Mouse (Mus musculus) stomach, postnatal 0 days (tissue): ENCODE measurements around the gene Pcgf2. TPM values are rescaled to one million over a fixed set of nuclear protein-coding genes. Genes with fewer than 3 reads are reported as not detected.

ENCODE experiments used
- ATAC-seq: fragments of 200-750 bp; cut with Nextera tagmentation; 2 replicates; pipeline ENCODE4 v1.8.0; 2017; ENCODE audit not compliant: low FRiP score, low TSS enrichment
- DNase-seq: peaks from one replicate; pipeline ENCODE4 v3.0.0-alpha.2; 2016; ENCODE audit warnings: low spot score
- H3K27ac ChIP-seq: fragments of 300-500 bp; sonication (generic); replicated peaks from 2 replicates; pipeline ENCODE4 v1.5.1; 2014; ENCODE audit warnings: mild to moderate bottlenecking, control low read depth
- H3K27me3 ChIP-seq: fragments of 300-500 bp; sonication (generic); 2 replicates; pipeline ENCODE4 v1.6.1; 2014; ENCODE audit warnings: low read length; ENCODE audit not compliant: control insufficient read depth, insufficient read depth
- H3K36me3 ChIP-seq: fragments of 300-500 bp; sonication (generic); 2 replicates; pipeline ENCODE4 v1.6.1; 2014; ENCODE audit warnings: low read length, mixed read lengths; ENCODE audit not compliant: control insufficient read depth, insufficient read depth
- H3K4me1 ChIP-seq: fragments of 300-500 bp; sonication (generic); replicated peaks from 2 replicates; pipeline ENCODE4 v1.6.1; 2014; ENCODE audit warnings: antibody characterized with exemption; ENCODE audit not compliant: control insufficient read depth, insufficient read depth
- H3K4me2 ChIP-seq: fragments of 300-500 bp; sonication (generic); replicated peaks from 2 replicates; pipeline ENCODE4 v1.6.1; 2014; ENCODE audit warnings: low read depth, mild to moderate bottlenecking, control low read depth, moderate library complexity
- H3K4me3 ChIP-seq: fragments of 300-500 bp; sonication (generic); 2 replicates; pipeline ENCODE4 v1.5.1; 2014; ENCODE audit warnings: low read depth, low read length, control low read depth
- H3K9ac ChIP-seq: fragments of 300-500 bp; sonication (generic); 2 replicates; pipeline ENCODE4 v1.6.1; 2014; ENCODE audit warnings: mild to moderate bottlenecking, low read length, control low read depth, mixed read lengths
- H3K9me3 ChIP-seq: fragments of 300-500 bp; sonication (generic); 2 replicates; pipeline ENCODE4 v1.6.1; 2016; ENCODE audit warnings: low read length; ENCODE audit not compliant: control insufficient read depth
- CTCF ChIP-seq: IDR thresholded peaks from 2 replicates; pipeline ENCODE4 v1.5.1; 2016; ENCODE audit warnings: antibody characterized with exemption, low read depth, mild to moderate bottlenecking, moderate library complexity
- EP300 ChIP-seq: optimal IDR thresholded peaks from 2 replicates; pipeline ENCODE3; 2016; ENCODE audit warnings: antibody characterized with exemption
- WGBS: fragments of 180-500 bp; shearing (Covaris S2); extraction: QIAGEN DNeasy Blood & Tissue Kit; methylation state at CpG from one replicate; pipeline ENCODE4 v1.1.7; 2014; 5-methylcytosine and 5-hydroxymethylcytosine counted together
- polyA plus RNA-seq: library from polyadenylated mRNA; unstranded; fragments of >200 nt; fragmentation: Nextera tagmentation; extraction: Ambion mirVana; gene quantifications from 2 replicates; pipeline ENCODE4 v1.2.1, GENCODE M21; 2015

Pcgf2 gene
- polyA plus RNA-seq, 1 experiment from 2014 or later = 6.6 TPM

- peaks cover 6% of the 10 kb centered on the region for H3K4me1 ChIP-seq
- H3K9ac ChIP-seq = peak within 1 kb of the TSS; percentile 90
- no peaks in the 10 kb centered on the region for H3K9me3 ChIP-seq
- H3K27ac ChIP-seq = peak within 1 kb of the TSS; percentile 95
- peak within 1 kb of the TSS; percentile 73 for H3K4me2 ChIP-seq
- H3K4me3 ChIP-seq = peak within 1 kb of the TSS; percentile 72
- TF ChIP-seq CTCF (peak; percentile 17; the same call in 1 of the 2 replicates), EP300 (no peak)
- DNase-seq = peak; percentile 64
- no peaks in the 10 kb centered on the region for H3K27me3 ChIP-seq
- H3K36me3 ChIP-seq = 0 out of 2 replicates have a peak, but pooled peaks cover 4% of the 10 kb centered on the region
- 1% methylated on average over 46 of the region's 63 CpGs for WGBS
- ATAC-seq = peak; percentile 48
Measured at GRCm38 (mm10) chr11:97744063-97744717, 43.9 kb upstream of the Pcgf2 start, which contains the start of gene Pip4k2b. Pip4k2b (minus strand) TSS chr11:97744704.

DNA sequence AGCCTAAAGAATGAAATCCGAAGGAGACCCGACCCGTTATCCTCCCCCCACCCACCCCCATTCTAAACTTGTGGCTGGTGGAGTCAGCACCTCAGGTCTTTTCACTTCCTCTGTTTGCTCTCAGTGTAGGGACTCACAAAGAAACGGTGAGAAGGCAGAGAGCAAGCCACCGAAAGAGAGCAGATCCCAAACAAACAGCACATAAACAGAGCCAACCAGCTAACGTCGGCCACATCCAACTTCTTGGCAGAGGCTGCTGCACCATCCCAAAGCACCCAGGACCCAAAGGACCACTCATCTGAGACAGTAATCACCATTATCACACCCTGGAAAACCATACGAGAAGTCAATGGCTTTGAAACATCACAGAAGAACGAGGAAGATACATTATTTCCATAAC lies 43.1 kb upstream of the Pcgf2 start:
- Histone ChIP-seq H3K27me3 (no peaks in the 10 kb centered on the region), H3K36me3 (0 out of 2 replicates have a peak, but pooled peaks cover under 1% of the 10 kb centered on the region), H3K4me1 (peaks cover 6% of the 10 kb centered on the region), H3K9me3 (no peaks in the 10 kb centered on the region), H3K9ac (peak overlapping the region; percentile 74), H3K4me2 (peak overlapping the region; percentile 73), H3K27ac (peak overlapping the region; percentile 72; the same call in 1 of the 2 replicates), H3K4me3 (peak overlapping the region; percentile 72)
- TF ChIP-seq EP300 (no peak), CTCF (no peak)
- no peak for ATAC-seq
- 8% methylated on average over 9 of the region's 9 CpGs for WGBS
- DNase-seq = no peak

GRCm38 (mm10) chr11:97742591-97742990 lies 42.3 kb upstream of the Pcgf2 start:
- 79% methylated on average over 9 of the region's 9 CpGs for WGBS
- TF ChIP-seq CTCF (no peak), EP300 (no peak)
- no peaks in the 10 kb centered on the region for H3K27me3 ChIP-seq
- ATAC-seq = no peak
- peaks cover 6% of the 10 kb centered on the region for H3K4me1 ChIP-seq
- no peak for DNase-seq
- H3K9me3 ChIP-seq = no peaks in the 10 kb centered on the region
- H3K4me2 ChIP-seq = peak overlapping the region; percentile 73
- no peak overlapping the region for H3K9ac ChIP-seq
- no peak overlapping the region for H3K27ac ChIP-seq
- no peak overlapping the region for H3K4me3 ChIP-seq
- H3K36me3 ChIP-seq = no peaks in the 10 kb centered on the region

DNA sequence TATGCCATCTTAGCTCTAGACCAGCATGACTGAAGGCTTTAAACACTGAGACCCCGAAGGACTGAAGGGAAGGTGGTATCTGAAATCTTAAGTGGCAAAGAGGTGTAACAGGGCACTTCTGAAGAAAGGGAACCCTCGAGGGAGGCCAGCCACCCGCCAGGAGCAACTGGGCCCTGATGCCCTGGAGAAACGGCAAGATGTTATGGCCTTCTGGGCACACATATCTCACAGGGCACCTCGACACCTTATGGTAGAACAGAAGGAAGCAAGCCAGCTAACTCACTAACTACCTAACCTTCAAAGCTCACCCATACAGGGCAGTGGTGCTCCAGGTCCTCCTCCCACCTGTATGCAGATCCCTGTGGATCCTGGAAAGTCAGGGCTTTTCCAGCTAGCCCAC lies 41.9 kb upstream of the Pcgf2 start:
- Histone ChIP-seq H3K9ac (no peak overlapping the region), H3K27ac (no peak overlapping the region), H3K4me1 (peaks cover 6% of the 10 kb centered on the region), H3K9me3 (no peaks in the 10 kb centered on the region), H3K4me2 (no peak overlapping the region), H3K36me3 (no peaks in the 10 kb centered on the region), H3K4me3 (no peak overlapping the region), H3K27me3 (no peaks in the 10 kb centered on the region)
- DNase-seq (no peak), ATAC-seq (no peak)
- 92% methylated on average over 5 of the region's 5 CpGs for WGBS
- TF ChIP-seq CTCF = no peak
- no peak for TF ChIP-seq EP300

GRCm38 (mm10) chr11:97740190-97740589 lies 39.9 kb upstream of the Pcgf2 start:
- H3K4me2 ChIP-seq = no peak overlapping the region; the same call in 1 of the 2 replicates
- ATAC-seq = no peak
- peaks cover 6% of the 10 kb centered on the region for H3K4me1 ChIP-seq
- H3K36me3 ChIP-seq = no peaks in the 10 kb centered on the region
- no peak for DNase-seq
- H3K9ac ChIP-seq = no peak overlapping the region
- 41% methylated on average over 7 of the region's 7 CpGs for WGBS
- TF ChIP-seq EP300 (no peak), CTCF (no peak)
- H3K9me3 ChIP-seq = no peaks in the 10 kb centered on the region
- no peak overlapping the region for H3K4me3 ChIP-seq
- no peaks in the 10 kb centered on the region for H3K27me3 ChIP-seq
- H3K27ac ChIP-seq = no peak overlapping the region

GRCm38 (mm10) chr11:97739155-97739554 lies 38.9 kb upstream of the Pcgf2 start:
- Histone ChIP-seq H3K4me2 (no peak overlapping the region), H3K36me3 (no peaks in the 10 kb centered on the region), H3K4me3 (no peak overlapping the region), H3K4me1 (peaks cover 6% of the 10 kb centered on the region), H3K27ac (no peak overlapping the region), H3K27me3 (no peaks in the 10 kb centered on the region), H3K9me3 (no peaks in the 10 kb centered on the region), H3K9ac (no peak overlapping the region)
- TF ChIP-seq EP300 (no peak), CTCF (peak; percentile 46)
- no peak for DNase-seq
- ATAC-seq = no peak
- 92% methylated on average over 3 of the region's 3 CpGs for WGBS
